Mouse (Mus musculus): ENCODE measurements around the gene Them5. TPM values are rescaled to one million over a fixed set of nuclear protein-coding genes. Genes with fewer than 3 reads are reported as not detected.

Them5 gene
- total and polyA plus RNA-seq, 2 experiments from 2014 or later = not detected

DNA sequence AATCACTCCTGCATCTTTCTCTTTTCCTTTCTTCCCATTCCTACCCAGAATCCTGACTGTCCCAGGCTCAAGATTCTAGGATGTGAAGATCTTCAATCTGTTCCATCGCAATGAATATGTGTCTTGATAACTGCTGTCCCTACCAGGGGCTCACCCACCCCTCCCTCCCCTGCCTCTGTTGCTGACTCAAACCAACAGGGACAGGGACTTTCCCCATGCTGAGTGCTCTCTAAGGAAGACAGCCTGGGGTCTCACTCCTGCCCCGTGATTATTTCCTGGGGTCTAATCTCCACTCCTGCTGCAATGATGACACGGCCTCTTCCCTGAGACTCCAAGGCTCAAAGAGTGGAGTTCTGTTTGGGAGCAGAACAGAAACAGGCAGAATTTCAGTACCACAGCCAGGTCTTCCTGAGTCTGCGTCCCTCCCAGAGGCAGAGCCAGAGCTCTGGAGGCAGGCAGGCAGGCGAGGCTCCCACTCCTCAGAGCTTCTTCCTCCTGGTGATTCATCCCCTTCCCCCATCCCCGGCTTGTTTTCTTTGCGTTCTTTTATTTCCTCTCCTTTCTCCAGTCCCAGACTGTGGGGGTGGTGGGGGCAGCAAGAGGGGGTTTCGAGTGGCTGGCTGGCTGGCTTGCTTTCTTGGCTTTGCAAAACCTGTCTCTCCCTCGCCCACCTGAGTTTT is 38.1 kb downstream of the Them5 start:
- H3K27ac ChIP-seq (ENCODE audit: low read depth) = no peak overlapping the region
- no peaks in the 10 kb centered on the region for H3K9me3 ChIP-seq (replicated peaks; ENCODE audit: control insufficient read depth, low read length)
- peak overlapping the region; percentile 4; the same call in 1 of the 2 replicates for H3K4me3 ChIP-seq (ENCODE audit: low read depth, low read length)
- no peaks in the 10 kb centered on the region for H3K36me3 ChIP-seq (replicated peaks; ENCODE audit: control insufficient read depth, insufficient read depth, low read length)
- H3K4me1 ChIP-seq (ENCODE audit: control insufficient read depth, insufficient read depth) = no peaks in the 10 kb centered on the region
- TF ChIP-seq CTCF (IDR thresholded peaks at IDR 0.05; ENCODE audit: low read depth) = no peak
- no peak for TF ChIP-seq EP300 (IDR thresholded peaks at IDR 0.05; ENCODE audit: low read depth)
- H3K9ac ChIP-seq (replicated peaks; ENCODE audit: low read depth, low read length) = 0 out of 2 replicates have a peak overlapping the region, but pooled peaks have one; percentile 15
- peak overlapping the region; percentile 17; the same call in 1 of the 2 replicates for H3K4me2 ChIP-seq (ENCODE audit: low read depth, low read length)
- ATAC-seq (ENCODE audit: insufficient read depth, low read depth) = no peak
- no peak for DNase-seq (ENCODE audit: low spot score)
- WGBS = 24% methylated on average over 9 of the region's 9 CpGs
- H3K27me3 ChIP-seq (ENCODE audit: control insufficient read depth, insufficient read depth, low read length) = no peaks in the 10 kb centered on the region

DNA sequence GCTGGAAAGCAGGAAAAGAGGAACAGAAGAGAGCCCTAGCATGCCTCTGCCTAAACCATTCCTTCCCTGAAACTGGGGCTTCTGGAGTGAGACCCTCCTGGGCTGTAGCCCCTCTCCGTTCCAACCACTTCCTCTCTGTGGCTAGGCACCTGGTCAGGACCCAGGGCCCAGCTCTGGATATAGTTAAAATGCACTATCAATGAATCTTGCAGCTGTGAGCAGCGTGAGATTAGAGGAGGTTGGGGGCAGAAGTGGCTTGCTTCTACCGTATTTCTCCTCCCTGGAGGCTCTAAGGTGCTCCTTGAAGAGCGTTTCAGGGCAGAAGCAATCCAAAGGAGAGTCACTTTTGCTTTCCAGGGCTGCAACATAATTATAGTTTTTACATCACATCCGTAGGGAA is 40.4 kb downstream of the Them5 start:
- Histone ChIP-seq H3K36me3 (replicated peaks; ENCODE audit: control insufficient read depth, insufficient read depth, low read length) (no peaks in the 10 kb centered on the region), H3K27ac (ENCODE audit: low read depth) (no peak overlapping the region; the same call in 1 of the 2 replicates), H3K4me3 (ENCODE audit: low read depth, low read length) (no peak overlapping the region), H3K4me1 (ENCODE audit: control insufficient read depth, insufficient read depth) (no peaks in the 10 kb centered on the region), H3K9me3 (replicated peaks; ENCODE audit: control insufficient read depth, low read length) (no peaks in the 10 kb centered on the region), H3K27me3 (ENCODE audit: control insufficient read depth, insufficient read depth, low read length) (no peaks in the 10 kb centered on the region), H3K4me2 (ENCODE audit: low read depth, low read length) (no peak overlapping the region; the same call in 1 of the 2 replicates), H3K9ac (replicated peaks; ENCODE audit: low read depth, low read length) (no peak overlapping the region)
- 62% methylated on average over 5 of the region's 5 CpGs for WGBS
- no peak for DNase-seq (ENCODE audit: low spot score)
- no peak for ATAC-seq (ENCODE audit: insufficient read depth, low read depth)
- TF ChIP-seq CTCF (IDR thresholded peaks at IDR 0.05; ENCODE audit: low read depth) (no peak), EP300 (IDR thresholded peaks at IDR 0.05; ENCODE audit: low read depth) (no peak)

DNA sequence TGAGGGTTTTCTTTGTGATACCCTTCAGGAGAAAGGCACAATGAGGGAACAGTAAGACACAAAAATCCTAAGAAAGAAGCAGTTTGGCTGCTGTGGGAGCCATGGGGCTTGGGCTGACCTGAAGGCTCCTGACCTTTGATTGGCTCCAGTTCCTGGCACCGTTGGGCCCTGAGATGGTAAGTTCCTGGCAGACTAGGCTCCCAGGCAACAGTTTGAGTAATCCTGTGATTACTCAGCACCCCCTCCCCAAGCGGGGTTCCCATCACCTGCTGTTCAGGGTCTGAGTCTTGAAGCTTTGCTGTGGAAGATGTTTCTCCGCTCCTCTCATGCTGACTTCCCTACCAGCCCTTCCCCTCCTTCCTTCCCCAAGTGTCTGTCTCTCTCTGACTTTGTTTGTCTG is 41.6 kb downstream of the Them5 start:
- TF ChIP-seq CTCF (IDR thresholded peaks at IDR 0.05; ENCODE audit: low read depth) = no peak
- no peak for TF ChIP-seq EP300 (IDR thresholded peaks at IDR 0.05; ENCODE audit: low read depth)
- Histone ChIP-seq H3K36me3 (replicated peaks; ENCODE audit: control insufficient read depth, insufficient read depth, low read length) (no peaks in the 10 kb centered on the region), H3K27me3 (ENCODE audit: control insufficient read depth, insufficient read depth, low read length) (no peaks in the 10 kb centered on the region), H3K27ac (ENCODE audit: low read depth) (no peak overlapping the region), H3K4me2 (ENCODE audit: low read depth, low read length) (no peak overlapping the region), H3K9ac (replicated peaks; ENCODE audit: low read depth, low read length) (no peak overlapping the region), H3K9me3 (replicated peaks; ENCODE audit: control insufficient read depth, low read length) (no peaks in the 10 kb centered on the region), H3K4me3 (ENCODE audit: low read depth, low read length) (no peak overlapping the region), H3K4me1 (ENCODE audit: control insufficient read depth, insufficient read depth) (no peaks in the 10 kb centered on the region)
- 45% methylated on average over 3 of the region's 3 CpGs for WGBS
- ATAC-seq (ENCODE audit: insufficient read depth, low read depth) (no peak), DNase-seq (ENCODE audit: low spot score) (no peak)

DNA sequence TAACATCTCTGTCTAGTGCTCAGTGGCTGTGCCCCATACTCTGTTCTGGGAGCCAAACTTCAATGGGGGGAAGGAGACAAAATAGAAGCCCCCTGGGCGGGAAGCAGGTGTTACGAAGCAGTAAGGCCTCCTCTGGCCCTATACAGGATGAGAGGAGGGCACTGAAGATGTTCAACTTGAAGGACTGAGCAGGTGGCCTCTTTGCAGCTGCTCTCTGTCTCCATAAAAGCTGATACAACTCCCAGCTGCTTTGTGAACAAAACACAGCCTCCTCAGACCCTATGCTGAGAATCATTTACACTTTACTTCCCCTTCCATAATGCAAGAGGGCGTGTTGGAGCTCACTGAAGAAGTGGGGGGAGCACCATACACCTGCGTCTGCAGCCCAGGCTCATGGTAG is 44.8 kb downstream of the Them5 start:
- no peaks in the 10 kb centered on the region for H3K27me3 ChIP-seq (ENCODE audit: control insufficient read depth, insufficient read depth, low read length)
- no peak overlapping the region for H3K4me3 ChIP-seq (ENCODE audit: low read depth, low read length)
- H3K4me1 ChIP-seq (ENCODE audit: control insufficient read depth, insufficient read depth) = no peaks in the 10 kb centered on the region
- ATAC-seq (ENCODE audit: insufficient read depth, low read depth) (no peak), DNase-seq (ENCODE audit: low spot score) (no peak)
- no peak overlapping the region for H3K4me2 ChIP-seq (ENCODE audit: low read depth, low read length)
- TF ChIP-seq CTCF (IDR thresholded peaks at IDR 0.05; ENCODE audit: low read depth) (no peak), EP300 (IDR thresholded peaks at IDR 0.05; ENCODE audit: low read depth) (no peak)
- no peaks in the 10 kb centered on the region for H3K36me3 ChIP-seq (replicated peaks; ENCODE audit: control insufficient read depth, insufficient read depth, low read length)
- no peaks in the 10 kb centered on the region for H3K9me3 ChIP-seq (replicated peaks; ENCODE audit: control insufficient read depth, low read length)
- 57% methylated on average over 4 of the region's 4 CpGs for WGBS
- no peak overlapping the region for H3K9ac ChIP-seq (replicated peaks; ENCODE audit: low read depth, low read length)
- H3K27ac ChIP-seq (ENCODE audit: low read depth) = peak overlapping the region; percentile 20; the same call in 1 of the 2 replicates

DNA sequence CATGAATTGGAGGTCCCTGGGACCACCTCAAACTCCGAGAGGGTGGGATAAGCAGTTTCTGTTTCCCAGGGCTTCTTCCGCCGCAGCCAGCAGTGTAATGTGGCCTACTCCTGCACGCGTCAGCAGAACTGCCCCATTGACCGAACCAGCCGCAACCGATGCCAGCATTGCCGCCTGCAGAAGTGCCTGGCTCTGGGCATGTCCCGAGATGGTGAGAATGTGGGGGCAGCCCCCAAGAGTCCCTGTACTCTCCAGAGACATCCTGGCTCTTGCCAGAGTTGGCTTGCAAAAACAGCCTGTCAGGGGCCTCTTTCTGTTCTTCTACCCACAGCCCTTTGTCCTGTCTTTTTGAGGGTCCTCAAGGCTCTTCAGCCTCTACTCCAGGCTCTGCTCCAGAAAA is 45.5 kb downstream of the Them5 start:
- Histone ChIP-seq H3K27me3 (ENCODE audit: control insufficient read depth, insufficient read depth, low read length) (no peaks in the 10 kb centered on the region), H3K4me3 (ENCODE audit: low read depth, low read length) (no peak overlapping the region), H3K27ac (ENCODE audit: low read depth) (peak overlapping the region; percentile 5; the same call in 1 of the 2 replicates), H3K36me3 (replicated peaks; ENCODE audit: control insufficient read depth, insufficient read depth, low read length) (no peaks in the 10 kb centered on the region), H3K9me3 (replicated peaks; ENCODE audit: control insufficient read depth, low read length) (no peaks in the 10 kb centered on the region), H3K9ac (replicated peaks; ENCODE audit: low read depth, low read length) (no peak overlapping the region), H3K4me2 (ENCODE audit: low read depth, low read length) (no peak overlapping the region), H3K4me1 (ENCODE audit: control insufficient read depth, insufficient read depth) (no peaks in the 10 kb centered on the region)
- DNase-seq (ENCODE audit: low spot score) (no peak), ATAC-seq (ENCODE audit: insufficient read depth, low read depth) (no peak)
- WGBS = 89% methylated on average over 10 of the region's 10 CpGs
- TF ChIP-seq CTCF (IDR thresholded peaks at IDR 0.05; ENCODE audit: low read depth) (no peak), EP300 (IDR thresholded peaks at IDR 0.05; ENCODE audit: low read depth) (no peak)

DNA sequence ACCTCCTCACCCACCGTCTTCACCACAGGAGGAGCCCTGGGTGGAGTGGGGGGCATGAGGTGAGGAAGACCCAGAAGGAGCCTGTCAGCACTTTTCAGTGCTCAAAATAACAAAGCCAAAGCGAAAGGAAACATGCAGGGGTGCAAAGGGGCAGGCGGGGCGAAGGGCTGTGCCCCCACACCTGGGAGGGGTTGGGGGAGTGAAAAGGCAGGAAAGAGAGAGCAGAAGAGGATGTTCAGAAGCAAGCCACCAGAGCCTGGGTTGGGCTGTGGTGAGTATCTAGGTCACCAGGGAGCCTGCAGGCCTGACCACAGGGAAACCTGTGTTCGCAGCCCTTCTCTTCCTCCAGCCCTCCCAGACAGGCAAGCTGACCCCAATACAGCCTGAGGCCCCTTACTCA is 46.1 kb downstream of the Them5 start:
- Histone ChIP-seq H3K27me3 (ENCODE audit: control insufficient read depth, insufficient read depth, low read length) (no peaks in the 10 kb centered on the region), H3K9ac (replicated peaks; ENCODE audit: low read depth, low read length) (no peak overlapping the region), H3K4me2 (ENCODE audit: low read depth, low read length) (no peak overlapping the region), H3K4me3 (ENCODE audit: low read depth, low read length) (no peak overlapping the region), H3K36me3 (replicated peaks; ENCODE audit: control insufficient read depth, insufficient read depth, low read length) (no peaks in the 10 kb centered on the region), H3K27ac (ENCODE audit: low read depth) (peak overlapping the region; percentile 5; the same call in 1 of the 2 replicates), H3K4me1 (ENCODE audit: control insufficient read depth, insufficient read depth) (no peaks in the 10 kb centered on the region), H3K9me3 (replicated peaks; ENCODE audit: control insufficient read depth, low read length) (no peaks in the 10 kb centered on the region)
- no peak for ATAC-seq (ENCODE audit: insufficient read depth, low read depth)
- 46% methylated on average over 5 of the region's 5 CpGs for WGBS
- no peak for DNase-seq (ENCODE audit: low spot score)
- TF ChIP-seq CTCF (IDR thresholded peaks at IDR 0.05; ENCODE audit: low read depth) = no peak
- TF ChIP-seq EP300 (IDR thresholded peaks at IDR 0.05; ENCODE audit: low read depth) = no peak

Measured in heart, postnatal 0 days (tissue).